Mouse (Mus musculus): ENCODE data around the gene Rpp38.

DNA sequence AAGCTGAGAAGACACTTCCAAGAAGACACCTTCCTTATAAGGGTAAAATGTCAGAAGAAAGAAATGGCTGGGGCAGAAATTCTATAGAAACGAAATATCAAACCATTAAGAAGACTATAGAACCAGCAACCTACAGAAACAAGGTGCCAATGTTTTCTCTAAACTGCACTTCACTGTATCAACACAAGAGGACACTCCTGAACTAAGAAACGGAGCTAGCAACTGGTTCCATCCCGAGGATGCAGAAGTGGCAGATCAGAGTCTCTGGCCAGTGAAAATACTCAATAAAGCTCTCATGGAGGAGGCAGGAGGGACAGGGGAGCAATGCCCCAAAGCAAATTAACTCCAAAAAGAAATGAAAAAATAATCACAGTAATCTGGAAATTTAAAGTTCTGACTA, 16.5 kb upstream of the Rpp38 start:
- TF ChIP-seq ZC3H11A (IDR thresholded peaks at IDR 0.05; ENCODE audit: borderline replicate concordance, low read depth, low read length) (peak; percentile 77; the same call in 1 of the 2 replicates), MAFK (IDR thresholded peaks at IDR 0.05; ENCODE audit: insufficient read depth, low read depth, low read length) (no peak), CHD2 (IDR thresholded peaks at IDR 0.05; ENCODE audit: low read depth, low read length) (no peak), HCFC1 (IDR thresholded peaks at IDR 0.05; ENCODE audit: borderline replicate concordance, insufficient read depth, low read length) (no peak)
